ENCODE assay signal across 8 mouse cellular contexts in the genomic region with DNA sequence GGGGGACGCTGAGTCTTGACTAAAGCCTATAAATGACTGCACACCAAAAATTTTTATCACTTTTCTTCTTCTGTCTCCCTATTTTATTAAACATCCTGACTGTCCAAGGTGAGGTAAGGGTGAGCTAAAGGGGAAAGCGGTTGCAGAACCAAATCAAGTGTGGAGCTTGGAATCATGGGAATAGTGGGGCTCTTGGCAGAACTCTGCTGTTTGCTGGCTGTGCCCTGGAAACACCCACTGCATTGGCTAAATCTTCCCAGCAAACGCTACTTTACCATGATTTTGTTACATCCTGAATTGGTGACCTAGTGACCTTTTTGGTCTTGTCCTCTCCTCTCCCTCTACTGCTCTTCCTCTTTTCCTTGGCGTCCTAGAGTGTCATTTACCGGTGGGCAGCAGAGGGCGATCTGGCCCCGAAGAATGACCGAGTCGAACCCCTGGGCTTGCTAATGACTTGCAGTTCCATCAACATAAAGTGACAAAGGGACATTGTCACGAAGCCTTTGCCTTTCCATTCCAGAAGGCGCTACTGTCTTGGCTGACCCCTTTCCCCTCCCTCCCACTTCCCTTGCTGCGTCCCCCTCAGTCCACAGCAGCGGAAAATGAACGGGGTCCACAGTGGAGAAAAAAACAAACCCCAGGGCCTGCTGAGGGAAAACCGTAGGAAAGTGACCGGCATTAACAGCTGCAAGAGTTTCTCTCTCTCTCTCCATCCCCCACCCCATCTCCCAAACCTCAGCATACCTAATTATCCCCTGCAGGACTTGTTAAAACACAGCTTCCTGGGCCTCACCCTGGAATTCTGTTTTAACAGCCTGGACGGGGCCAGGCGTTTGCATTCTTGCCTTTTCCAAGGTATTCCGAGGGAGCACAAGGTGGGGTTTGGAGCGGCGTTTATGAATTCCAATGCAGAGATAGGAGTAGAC. TPM values are rescaled to one million over a fixed set of nuclear protein-coding genes. Genes with fewer than 3 reads are reported as not detected.
DNase-seq lines count a peak whose midpoint lies in the region; ATAC-seq and TF ChIP-seq lines count a peak whose summit lies in the region.

No protein-coding gene starts in this region.

- H3K9me3 ChIP-seq in hindbrain, embryonic 16.5 days (ENCODE audit: control insufficient read depth, low read length), result no peaks in the 10 kb centered on the region
- H3K9me3 ChIP-seq in megakaryocyte, embryonic 14.5 days, result peaks cover 4% of the 10 kb centered on the region; the same call in 1 of the 2 replicates

- H3K27me3 ChIP-seq in hindbrain, embryonic 16.5 days (replicated peaks; ENCODE audit: control insufficient read depth, insufficient read depth, low read length), result no peaks in the 10 kb centered on the region
- peaks cover 4% of the 10 kb centered on the region for H3K27me3 ChIP-seq in megakaryocyte, embryonic 14.5 days (replicated peaks)

- WGBS in hindbrain, embryonic 16.5 days, result 6% methylated on average over 21 of the region's 21 CpGs

- H3K4me3 ChIP-seq in gastrocnemius, adult 2 months, result peak overlapping the region; percentile 46
- H3K4me3 ChIP-seq in hindbrain, embryonic 16.5 days (ENCODE audit: low read length), result peak overlapping the region; percentile 24
- H3K4me3 ChIP-seq in megakaryocyte, embryonic 14.5 days (replicated peaks), result peak overlapping the region; percentile 50

- peak; percentile 82 for TF ChIP-seq CTCF in gastrocnemius, adult 2 months (IDR thresholded peaks at IDR 0.05)

- peak; percentile 81 for DNase-seq in ZHBTc4 (ENCODE audit: low read depth, low spot score)
- DNase-seq in cerebellum, postnatal 4 days (ENCODE audit: low spot score in 2 of 2), result peak; percentile 55 to 79
- peak; percentile 71 for DNase-seq in gastrocnemius, adult 2 months
- peak; percentile 49 to 72 for DNase-seq in left cerebral cortex, adult 8-10 months (ENCODE audit: low spot score in 2 of 2)
- DNase-seq in right cerebral cortex, postnatal 25 days, result peak; percentile 59
- peak; percentile 87 for DNase-seq in yolk sac, embryonic 10.5 days (ENCODE audit: low spot score)

- peak overlapping the region; percentile 61 for H3K4me2 ChIP-seq in hindbrain, embryonic 16.5 days (ENCODE audit: low read length)

- intact Hi-C loops in gastrocnemius, adult 2 months (cut with DNase I), result loop anchor here (2.0 kb wide), 3 partner anchors 97 to 141 kb away; a partner anchor contains a TSS

- H3K27ac ChIP-seq in gastrocnemius, adult 2 months, result peak overlapping the region; percentile 57
- peak overlapping the region; percentile 51; the same call in 1 of the 2 replicates for H3K27ac ChIP-seq in hindbrain, embryonic 16.5 days (ENCODE audit: low read depth, low read length)

- peak; percentile 89 for ATAC-seq in hindbrain, embryonic 16.5 days

- peaks cover 11% of the 10 kb centered on the region for H3K4me1 ChIP-seq in hindbrain, embryonic 16.5 days (ENCODE audit: control insufficient read depth, insufficient read depth, low read depth, low read length)
- peaks cover 9% of the 10 kb centered on the region for H3K4me1 ChIP-seq in megakaryocyte, embryonic 14.5 days

- peak overlapping the region; percentile 48 for H3K9ac ChIP-seq in hindbrain, embryonic 16.5 days (ENCODE audit: low read depth, low read length)

- no peaks in the 10 kb centered on the region for H3K36me3 ChIP-seq in hindbrain, embryonic 16.5 days (ENCODE audit: control insufficient read depth, insufficient read depth, low read length)
- no peaks in the 10 kb centered on the region for H3K36me3 ChIP-seq in megakaryocyte, embryonic 14.5 days (replicated peaks; ENCODE audit: low read length)

RNA-seq across cellular contexts. Expression of a gene that starts 29.7 kb away (rescaled TPM):
- 1 to 10 TPM; 5.4 to 5.8 TPM for total RNA-seq in gastrocnemius, adult 2 months (2021)
- polyA plus RNA-seq in hindbrain, embryonic 16.5 days (2015; fragmentation: Nextera tagmentation; extraction: Ambion mirVana), result 21.9 and 24.7 TPM in 2 replicates
- total RNA-seq in left cerebral cortex, adult 8-10 months (2022), result 10 to 100 TPM; 31.9 to 34.7 (median 33.3) TPM
- polyA plus RNA-seq in megakaryocyte, embryonic 14.5 days (2012; ENCODE audit: insufficient read depth, low replicate concordance), result 0.22 TPM in 1 of 2 replicates, not detected in the other

Comparison
In these comparisons a context has a peak if more than half of its experiments do, and no peak if none do; other contexts are left out.
1. Peak in every context shown above with its lines: DNase-seq, ATAC-seq, H3K4me3 ChIP-seq and H3K27ac ChIP-seq.
2. RNA of a gene that starts 29.7 kb away (total RNA-seq): 31.9 to 34.7 TPM in left cerebral cortex, adult 8-10 months; 5.4 to 5.8 TPM in gastrocnemius, adult 2 months; every median in the first group is over 4 times any median in the second.